ENCODE assay signal across 13 mouse cellular contexts in genomic region chr11:83662204-83662603, GRCm38 (mm10). TPM values are rescaled to one million over a fixed set of nuclear protein-coding genes. Genes with fewer than 3 reads are reported as not detected.
DNase-seq lines count a peak whose midpoint lies in the region; ATAC-seq lines count a peak whose summit lies in the region.
"Had no signal": no experiment of that assay in that cellular context is flagged by ENCODE, and none has a peak within 500 bp of the region (broad histone marks: within the 10 kb centered on the region; RNA-seq: fewer than 3 reads in every experiment).

Gene Ccl4 (plus strand): TSS chr11:83662584.

- DNase-seq in layer of hippocampus, adult 11-12 months (ENCODE audit: low spot score): peak; percentile 25
- DNase-seq in layer of hippocampus, postnatal 25 days (ENCODE audit: extremely low spot score in 1 of 2, low spot score in 1 of 2): no peak
- DNase-seq in lung, postnatal 10 days: no peak
- no peak for DNase-seq in layer of hippocampus, postnatal 10 days (ENCODE audit: low spot score in 2 of 2)
- no peak for DNase-seq in cerebellum, adult 8-10 months
- DNase-seq in cerebellum, adult 18-20 months: no peak
- DNase-seq: adrenal gland, postnatal 10 days; lung, adult 2 months had no signal

- peak; percentile 82 for ATAC-seq in common myeloid progenitor, adult 5-6 weeks (replicated peaks; ENCODE audit: low read depth, poor library complexity, severe bottlenecking)
- peak; percentile 35 for ATAC-seq in neutrophil, adult 5-6 weeks (ENCODE audit: extremely low read depth, insufficient number of reproducible peaks, low FRiP score, poor library complexity, severe bottlenecking)
- ATAC-seq: Patski had no signal

RNA-seq across cellular contexts. Expression of gene Ccl4, which starts in this region (rescaled TPM):
- total RNA-seq in layer of hippocampus, postnatal 25 days (2021): not detected
- total RNA-seq in common myeloid progenitor, adult 5-6 weeks (2017): 55.0 and 99.0 TPM in 2 replicates
- 15.6 and 16.2 TPM in 2 replicates for total RNA-seq in neutrophil, adult 5-6 weeks (2017)
- total RNA-seq in layer of hippocampus, postnatal 10 days (2021): not detected
- total RNA-seq: adrenal gland, postnatal 10 days; heart, postnatal 25 days; left cerebral cortex, adult 2 months had no signal

Comparison
In these comparisons a context has a peak if more than half of its experiments do, and no peak if none do; other contexts are left out.
1. RNA of gene Ccl4 (total RNA-seq): 55.0 to 99.0 TPM in common myeloid progenitor, adult 5-6 weeks and 15.6 to 16.2 TPM in neutrophil, adult 5-6 weeks; not detected in layer of hippocampus, postnatal 25 days and not detected in layer of hippocampus, postnatal 10 days; every median in the first group is over 10 times any median in the second.